Mouse (Mus musculus): ENCODE measurements around the gene Mesp2.

DNA sequence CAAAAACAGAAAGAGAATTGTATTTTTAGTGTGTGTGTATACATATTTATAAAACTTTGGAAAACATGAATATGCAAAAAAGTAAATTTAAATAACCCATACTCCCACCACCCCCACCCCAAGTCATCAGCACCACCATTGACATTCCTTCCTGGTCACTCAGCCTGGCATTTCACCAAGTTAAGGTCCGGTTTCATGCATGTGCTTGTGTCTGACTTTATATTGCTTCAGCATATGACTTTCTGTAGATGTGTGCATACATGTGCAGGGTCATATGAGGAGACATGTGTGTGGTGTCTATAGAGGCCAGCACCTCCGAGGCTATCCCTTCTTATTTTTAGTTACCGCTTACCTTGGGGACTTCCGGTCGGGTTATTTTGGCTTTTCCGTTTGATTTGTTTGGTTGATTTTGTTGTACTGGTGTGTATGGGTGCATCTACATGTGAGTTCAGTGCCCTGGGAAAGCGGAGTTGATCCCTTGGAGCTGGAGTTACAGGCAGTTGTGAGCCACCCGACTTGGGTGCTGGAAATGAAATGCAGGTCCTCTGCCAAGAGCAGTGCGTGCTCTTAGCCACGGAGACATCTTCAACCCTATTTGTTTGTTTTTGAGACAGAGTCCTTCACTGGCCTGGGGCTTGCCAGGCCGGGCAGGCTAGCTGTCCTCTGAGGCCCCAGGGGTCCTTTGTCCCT is 28.6 kb upstream of the Mesp2 start:
- TF ChIP-seq CTCF (IDR thresholded peaks at IDR 0.05; ENCODE audit: low read depth) (no peak), EP300 (IDR thresholded peaks at IDR 0.05; ENCODE audit: low read depth) (no peak)
